Mouse (Mus musculus) cerebellum, adult 9-10 months (tissue): ENCODE results near the gene Marveld2.
A peak's percentile ranks its signal among the peaks of the same experiment; 100 is the strongest.

Source experiments
- DNase-seq: peaks from one replicate; pipeline ENCODE4 v3.0.0; 2022

The Marveld2 gene

GRCm38 (mm10) chr13:100616181-100617087, at the start of gene Marveld2:
Marveld2 (minus strand) TSS chr13:100616971.
- DNase-seq: peak; percentile 82

- peak; percentile 59 for DNase-seq
These were observed 43.2 kb upstream of the Marveld2 start for GRCm38 (mm10) chr13:100659864-100660456.

GRCm38 (mm10) chr13:100658091-100658490, 41.3 kb upstream of the Marveld2 start:
- DNase-seq: no peak

- no peak for DNase-seq
These were observed 34.8 kb upstream of the Marveld2 start, which contains the start of gene Taf9 for GRCm38 (mm10) chr13:100651439-100652186. Taf9 (plus strand) TSS chr13:100651579.

GRCm38 (mm10) chr13:100650550-100651438, 34.0 kb upstream of the Marveld2 start, which contains the start of the genes Ak6 and Rad17:
Ak6 (plus strand) TSS chr13:100650979.
Rad17 (minus strand) TSS chr13:100651051.
- peak; percentile 95 for DNase-seq

GRCm38 (mm10) chr13:100648223-100648622, 31.5 kb upstream of the Marveld2 start:
- DNase-seq: no peak

GRCm38 (mm10) chr13:100642471-100643209, 25.9 kb upstream of the Marveld2 start:
- DNase-seq: no peak

GRCm38 (mm10) chr13:100634106-100634691, 17.4 kb upstream of the Marveld2 start:
- no peak for DNase-seq

- no peak for DNase-seq
These were observed 5.5 kb upstream of the Marveld2 start for GRCm38 (mm10) chr13:100622241-100622640.

- DNase-seq: peak; percentile 52
These were observed 812 bp upstream of the Marveld2 start for GRCm38 (mm10) chr13:100617583-100617982.

GRCm38 (mm10) chr13:100612903-100613302, 3.9 kb downstream of the Marveld2 start:
- no peak for DNase-seq

GRCm38 (mm10) chr13:100612251-100612650, 4.5 kb downstream of the Marveld2 start:
- peak; percentile 72 for DNase-seq

GRCm38 (mm10) chr13:100611266-100611665, 5.5 kb downstream of the Marveld2 start:
- DNase-seq: no peak

- no peak for DNase-seq
These were observed 9.0 kb downstream of the Marveld2 start for GRCm38 (mm10) chr13:100607756-100608155.

- no peak for DNase-seq
These were observed 10.9 kb downstream of the Marveld2 start for GRCm38 (mm10) chr13:100605845-100606244.

GRCm38 (mm10) chr13:100603738-100604095, 13.1 kb downstream of the Marveld2 start:
- DNase-seq: no peak

GRCm38 (mm10) chr13:100603031-100603737, 13.6 kb downstream of the Marveld2 start:
- no peak for DNase-seq

- DNase-seq: no peak
These were observed 14.4 kb downstream of the Marveld2 start for GRCm38 (mm10) chr13:100602239-100602902.

GRCm38 (mm10) chr13:100601034-100601433, 15.7 kb downstream of the Marveld2 start:
- no peak for DNase-seq

- DNase-seq: no peak
These were observed 16.5 kb downstream of the Marveld2 start for GRCm38 (mm10) chr13:100600317-100600716.
